Mouse (Mus musculus) thymus, adult 18-20 months (tissue): ENCODE measurements around the gene 4932438H23Rik.

ENCODE experiments used
- DNase-seq, 2 experiments: peaks; one replicate each; pipeline ENCODE4 v3.0.0; 2022; ENCODE audit warnings: mixed read lengths in 2 of 2

The 4932438H23Rik gene

DNA sequence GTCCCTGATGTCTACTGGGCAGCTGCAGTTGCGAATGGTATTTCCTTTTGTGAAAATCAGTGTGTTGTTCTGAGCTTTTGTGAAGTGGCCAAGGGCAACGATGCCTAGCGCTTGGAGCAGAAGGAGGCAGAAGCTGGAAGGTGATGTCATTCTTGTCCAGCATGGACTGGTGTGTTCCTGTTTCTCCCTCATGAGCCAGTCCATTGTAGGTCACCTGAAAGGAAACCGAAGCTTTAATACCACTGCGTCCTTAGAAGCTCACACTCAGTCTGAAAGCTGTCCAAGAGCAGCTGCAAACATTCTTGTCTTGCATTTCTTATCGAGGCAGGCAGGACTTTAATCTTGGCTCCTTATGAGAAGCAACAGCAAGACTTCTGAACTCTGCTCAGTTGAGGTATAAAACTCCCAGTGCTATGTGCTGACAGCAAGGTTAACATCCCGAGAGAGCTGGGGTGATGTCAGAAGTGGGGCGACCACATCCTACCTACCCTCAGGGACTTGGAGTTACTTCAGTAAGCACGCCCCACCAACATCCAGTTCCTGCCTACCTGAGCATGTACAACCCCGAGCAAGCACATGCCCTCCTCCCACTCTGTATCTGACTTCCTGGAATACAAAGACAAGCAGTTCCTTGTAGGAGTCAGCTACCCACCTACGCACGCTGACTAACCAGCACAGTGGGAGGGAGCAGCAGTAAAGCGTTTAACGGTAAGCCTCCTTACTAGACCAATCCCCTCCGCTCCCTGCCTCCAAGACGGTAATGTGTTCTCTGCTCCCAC is 38.7 kb downstream of the 4932438H23Rik start:
- DNase-seq, result peak; percentile 34 to 67

DNA sequence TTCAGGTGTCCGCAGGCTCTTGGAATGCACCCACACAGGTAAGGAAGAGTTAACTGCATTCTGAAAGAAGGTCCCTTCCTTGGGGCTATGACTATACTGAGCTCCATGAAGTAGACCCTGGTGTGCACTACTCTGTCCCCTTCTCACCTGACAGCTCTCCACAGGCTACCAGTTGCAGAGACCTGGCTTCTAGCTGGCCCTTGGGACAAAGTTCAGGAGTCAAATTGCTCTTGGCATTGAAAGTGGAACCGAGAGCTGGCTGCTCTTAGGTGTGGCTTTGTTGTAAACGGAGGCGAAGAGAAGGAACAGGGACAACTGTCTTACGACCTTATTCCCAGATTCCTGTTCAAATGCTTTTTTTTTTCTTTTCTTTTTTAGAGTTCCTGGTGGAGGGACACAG is 39.8 kb downstream of the 4932438H23Rik start:
- DNase-seq, result no peak

DNA sequence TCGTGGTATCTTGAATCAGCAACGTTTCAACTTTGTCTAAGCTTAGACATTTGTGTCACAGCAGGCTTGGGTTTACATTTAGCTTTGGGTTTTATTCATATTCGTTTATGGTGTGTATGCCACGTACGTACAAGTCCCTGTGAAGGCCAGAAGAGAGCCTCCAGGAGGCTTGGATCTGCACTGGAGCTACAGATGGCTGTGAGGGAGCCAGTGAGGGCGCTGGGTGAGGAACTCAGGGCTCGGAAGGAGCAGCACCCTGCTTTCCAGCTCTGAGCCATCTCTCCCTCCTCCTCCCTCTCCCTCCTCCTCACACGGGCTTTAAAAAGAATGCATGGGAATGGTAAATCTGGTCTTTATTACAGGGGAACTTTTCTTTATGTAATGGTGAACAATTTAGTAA is 41.3 kb downstream of the 4932438H23Rik start:
- no peak for DNase-seq

DNA sequence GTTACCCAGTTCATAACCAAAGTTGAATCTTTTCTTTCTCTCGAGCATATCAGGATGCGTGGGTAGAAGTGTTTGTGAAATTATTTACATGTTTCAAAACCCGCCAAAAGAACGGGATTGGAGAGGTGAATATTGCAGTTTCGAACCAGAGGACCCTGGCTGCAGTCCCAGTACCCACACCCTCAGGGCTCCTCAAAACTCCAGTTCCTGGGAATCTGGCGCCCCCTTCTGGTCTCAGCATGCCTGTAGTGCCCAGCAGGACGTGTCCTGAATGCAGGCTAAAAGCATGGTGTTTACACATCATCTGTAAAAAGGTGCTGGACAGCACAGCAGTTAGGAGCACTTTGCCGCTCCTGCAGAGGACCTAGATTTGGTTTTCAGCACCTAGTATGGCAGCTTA is 49.4 kb downstream of the 4932438H23Rik start:
- peak; percentile 11 to 20 for DNase-seq

DNA sequence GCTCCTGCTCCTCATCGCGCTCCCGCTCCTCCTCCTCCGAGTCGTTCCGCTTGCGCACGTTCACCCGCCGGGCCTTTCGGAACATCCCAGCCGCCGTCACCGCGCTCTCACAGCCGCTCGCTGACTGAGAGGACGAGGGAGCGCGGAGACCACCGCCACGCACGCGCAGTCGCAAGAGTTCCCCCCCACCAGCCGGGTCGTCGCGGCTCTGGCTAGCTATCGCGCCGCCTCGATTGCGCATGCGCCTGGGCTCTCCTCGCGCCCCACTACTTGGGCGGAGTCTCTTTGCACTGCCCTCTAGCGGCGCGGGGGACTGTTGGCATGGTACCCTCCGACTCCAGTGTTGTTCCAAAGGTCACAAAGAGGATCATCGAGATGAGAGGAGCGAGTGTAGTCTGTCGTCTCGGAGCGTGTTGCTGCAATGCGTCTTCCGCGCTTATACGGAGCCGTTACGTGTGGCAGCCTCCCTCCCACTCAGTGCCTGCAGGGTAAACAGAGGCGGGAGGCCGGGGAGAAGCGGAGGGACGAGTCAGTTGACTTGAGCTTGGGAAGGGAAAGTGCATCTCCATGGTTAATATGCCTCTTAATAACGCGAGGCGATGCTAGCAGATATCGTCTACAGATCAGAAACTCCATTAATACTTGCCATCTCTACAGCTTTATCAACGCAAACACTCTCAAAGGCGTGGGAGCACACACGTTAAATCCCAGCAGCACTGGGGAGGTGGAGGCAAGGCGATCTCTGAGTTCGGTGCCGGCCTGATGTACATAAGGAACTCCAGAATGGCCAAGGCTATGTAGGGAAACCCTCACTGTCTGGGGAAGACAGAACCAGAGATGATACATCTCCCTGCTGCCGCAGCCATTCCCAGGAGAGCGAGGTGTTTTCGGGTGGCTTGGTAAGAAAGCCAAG is 50.4 kb downstream of the 4932438H23Rik start, which contains the start of gene Paxbp1:
TSS of gene Paxbp1 (minus strand) at position 274 of the 913 bp plus-strand sequence.
- peak; percentile 98 for DNase-seq

DNA sequence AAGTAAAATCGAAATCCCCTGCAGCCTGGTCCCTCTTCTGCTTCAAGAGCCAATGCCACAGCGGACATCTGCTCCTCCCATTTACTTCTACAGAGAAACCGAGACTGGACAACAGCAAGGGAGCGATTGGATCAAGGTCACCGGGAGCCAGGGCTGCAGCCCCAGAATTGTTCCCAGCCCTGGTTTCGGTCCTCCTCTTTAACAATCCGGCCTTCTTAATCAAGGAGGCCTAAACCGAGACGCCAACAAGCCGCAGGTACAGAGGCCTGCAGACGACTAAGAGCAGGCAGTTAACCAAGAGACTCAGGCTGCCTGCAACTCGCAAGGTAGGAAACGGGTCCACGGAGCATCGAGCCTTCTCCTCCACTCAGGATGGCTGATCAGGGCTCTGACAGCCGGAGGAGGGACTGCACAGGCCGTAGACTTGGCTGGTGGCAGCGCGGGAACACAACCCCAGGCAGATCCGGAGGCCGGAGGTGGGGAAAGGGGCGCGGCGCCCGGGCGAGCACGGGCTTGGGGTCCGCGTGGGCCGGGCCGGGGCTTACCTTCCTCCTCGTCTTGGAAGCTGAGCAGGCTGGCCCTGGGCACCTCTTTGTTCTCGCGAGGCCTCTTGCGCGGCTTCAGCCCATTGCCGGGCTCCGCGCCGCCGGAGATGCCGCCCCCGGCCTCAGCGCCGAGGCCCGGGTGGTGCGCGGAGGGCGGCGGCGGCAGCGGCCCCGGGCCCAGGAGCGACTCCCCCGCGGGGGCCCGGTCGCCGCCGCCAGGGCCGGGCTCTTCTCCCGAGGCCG is 51.3 kb downstream of the 4932438H23Rik start:
- DNase-seq, result peak; percentile 54 to 60

DNA sequence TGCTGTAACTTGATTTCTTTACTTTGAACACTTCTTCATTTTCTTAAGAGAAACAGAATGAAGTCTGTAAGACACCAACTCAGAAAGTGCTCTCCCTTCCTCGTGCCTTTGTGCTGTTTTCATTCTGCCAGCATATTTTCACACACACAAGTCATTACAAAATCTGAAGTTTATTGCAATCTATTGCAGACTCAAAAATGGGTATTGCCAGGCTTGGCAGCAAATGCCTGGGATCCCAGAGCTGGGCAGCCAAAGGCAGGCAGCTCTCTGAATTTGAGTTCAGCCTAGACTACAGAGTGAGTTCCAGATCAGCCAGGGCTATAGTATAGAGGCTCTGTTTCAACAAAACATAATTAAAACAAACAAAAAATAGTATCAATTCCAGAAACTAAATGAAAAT is 52.3 kb downstream of the 4932438H23Rik start:
- no peak for DNase-seq

DNA sequence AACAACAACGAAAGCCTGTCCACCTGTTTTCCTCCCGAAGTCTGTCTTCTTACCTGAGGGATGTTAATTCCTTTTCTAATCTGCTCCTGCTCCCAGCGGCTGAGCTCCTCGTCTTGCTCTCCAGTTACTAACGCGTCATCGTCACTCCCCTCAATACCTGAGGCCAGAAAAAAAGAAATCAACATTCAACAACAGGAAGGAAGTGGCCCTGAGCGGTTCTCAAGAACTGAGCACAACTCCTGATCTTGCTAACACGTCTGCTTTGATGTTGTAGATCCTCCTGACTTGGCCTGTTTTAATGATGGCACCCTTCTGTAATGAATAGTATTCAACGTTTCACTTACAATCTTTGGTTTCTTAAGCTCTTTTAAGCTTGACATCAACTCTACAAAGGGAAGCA is 59.1 kb downstream of the 4932438H23Rik start:
- no peak for DNase-seq

DNA sequence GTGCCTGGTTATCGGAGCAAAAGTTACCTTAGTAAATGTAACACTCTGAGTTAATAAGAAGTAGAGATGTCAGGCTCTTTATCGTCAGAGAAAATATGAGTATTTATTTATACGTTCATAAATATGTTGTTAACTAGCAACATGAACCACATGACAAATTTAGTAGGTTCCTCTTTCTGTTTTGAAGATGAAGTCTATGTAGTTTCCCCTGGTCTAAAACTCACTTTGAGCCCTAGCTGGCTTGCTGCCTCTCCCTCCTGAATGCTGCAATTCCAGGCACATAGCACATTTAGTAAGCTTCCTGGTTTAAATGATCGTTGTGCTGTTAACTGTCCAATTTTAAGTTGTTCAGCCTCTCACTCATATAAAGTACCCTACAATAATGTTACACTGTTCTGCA is 64.2 kb downstream of the 4932438H23Rik start:
- no peak for DNase-seq

DNA sequence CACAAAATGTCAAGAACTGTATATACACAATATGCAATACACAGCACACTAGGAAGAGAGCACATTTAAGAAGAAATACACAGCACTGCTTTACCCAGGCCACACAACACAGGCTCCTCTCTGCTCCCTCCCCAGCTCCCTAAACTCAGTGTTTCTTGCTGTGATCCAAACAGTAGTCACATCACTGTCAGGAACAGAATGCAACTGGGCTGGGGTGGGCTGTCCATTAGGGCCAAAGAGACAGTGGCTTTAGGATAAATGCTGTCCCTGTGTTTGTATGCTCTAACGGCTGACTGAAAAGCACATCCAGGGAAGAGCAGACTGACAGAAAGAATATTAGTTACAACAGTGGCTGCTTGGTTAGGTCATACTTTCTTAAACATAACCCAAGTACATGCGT is 65.0 kb downstream of the 4932438H23Rik start:
- no peak for DNase-seq

DNA sequence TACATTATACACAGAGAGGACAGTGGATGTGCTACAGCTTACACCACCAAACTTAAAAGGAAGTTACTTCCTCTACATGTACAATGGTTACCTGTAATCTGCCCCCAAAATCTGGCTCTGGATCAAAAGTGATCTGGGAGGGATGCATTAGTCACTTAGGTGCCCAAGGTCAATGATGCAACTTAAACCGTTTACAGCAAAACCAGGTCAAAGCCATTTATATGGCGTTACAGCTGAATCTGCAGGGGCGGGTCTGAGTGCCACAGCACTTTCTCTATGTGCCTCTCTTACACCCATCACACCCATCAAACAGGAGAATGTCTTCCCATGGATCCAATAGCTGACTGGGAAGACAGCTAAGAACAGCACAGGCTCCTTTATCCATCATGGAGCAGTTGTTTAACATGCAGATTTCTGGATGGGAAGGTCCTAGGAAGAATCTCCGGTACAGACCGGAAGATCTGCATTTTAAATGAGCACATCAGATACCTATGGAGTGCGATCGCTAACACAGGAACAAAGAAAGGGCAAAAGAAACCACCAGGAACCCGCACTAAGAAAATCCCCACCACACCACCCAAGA is 65.7 kb downstream of the 4932438H23Rik start:
- DNase-seq, result no peak

DNA sequence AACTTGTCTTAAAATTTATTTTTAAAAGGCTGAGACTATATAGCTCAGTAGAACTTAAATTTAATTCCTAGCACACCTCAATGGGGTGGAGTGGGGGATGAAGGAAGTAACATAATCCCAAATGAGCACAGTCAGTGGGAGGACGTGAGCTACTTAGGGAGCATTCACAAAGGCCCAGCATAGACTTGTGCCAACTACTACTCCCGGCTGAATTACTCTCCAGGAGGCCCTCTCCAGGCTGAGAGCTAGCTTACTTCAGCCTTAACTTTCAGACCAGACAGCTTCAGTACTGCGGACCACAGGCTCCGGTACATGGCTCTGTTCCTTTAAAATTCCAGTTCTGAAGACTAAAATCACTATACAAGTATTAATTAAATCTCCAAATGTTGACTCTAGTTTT is 68.6 kb downstream of the 4932438H23Rik start:
- no peak for DNase-seq

DNA sequence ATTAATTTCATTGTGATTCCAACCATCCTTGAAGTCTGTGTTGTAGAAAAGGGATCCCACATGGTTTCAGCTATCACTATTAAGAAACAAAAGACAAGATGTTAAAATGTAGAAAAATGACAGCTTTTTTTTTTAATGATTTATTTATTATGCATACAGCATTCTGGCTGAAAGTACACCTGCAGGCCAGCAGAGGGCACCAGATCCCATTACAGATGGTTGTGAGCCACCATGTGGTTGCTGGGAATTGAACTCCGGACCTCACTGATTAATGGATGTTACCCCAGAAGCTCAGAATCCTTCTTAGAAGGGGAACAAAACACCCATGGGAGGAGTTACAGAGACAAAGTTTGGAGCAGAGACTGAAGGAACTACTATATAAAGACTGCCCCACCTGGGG is 71.5 kb downstream of the 4932438H23Rik start:
- DNase-seq, result no peak

DNA sequence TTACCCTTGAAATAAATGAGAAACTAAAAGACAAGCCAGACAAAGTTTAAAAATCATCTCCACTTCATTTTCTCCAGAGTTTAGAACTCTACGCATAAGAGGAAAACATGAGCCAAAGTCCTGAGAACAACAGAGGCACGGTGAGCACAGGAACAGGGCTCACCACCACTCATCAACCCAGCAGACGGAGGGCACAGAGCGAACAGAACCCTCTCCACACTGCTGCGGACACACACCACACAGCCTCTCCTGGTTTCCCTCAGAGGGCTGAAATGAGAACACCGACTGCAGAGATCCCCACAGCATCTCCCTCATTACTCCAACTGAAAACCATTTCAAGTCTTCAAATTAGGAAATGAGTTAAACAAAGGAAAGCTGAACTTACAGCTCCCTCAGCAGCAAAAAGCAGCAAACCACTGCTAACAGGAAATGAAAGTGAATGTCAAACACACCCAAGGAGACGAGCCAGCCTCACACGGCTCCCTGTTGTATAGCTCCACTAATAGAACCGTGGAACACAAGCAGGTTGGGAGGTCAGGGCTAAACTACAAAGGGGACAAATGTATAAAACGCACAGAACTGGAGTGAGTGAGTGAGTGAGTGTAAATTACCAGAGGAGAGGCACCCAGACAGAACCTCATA is 74.0 kb downstream of the 4932438H23Rik start:
- DNase-seq, result no peak

DNA sequence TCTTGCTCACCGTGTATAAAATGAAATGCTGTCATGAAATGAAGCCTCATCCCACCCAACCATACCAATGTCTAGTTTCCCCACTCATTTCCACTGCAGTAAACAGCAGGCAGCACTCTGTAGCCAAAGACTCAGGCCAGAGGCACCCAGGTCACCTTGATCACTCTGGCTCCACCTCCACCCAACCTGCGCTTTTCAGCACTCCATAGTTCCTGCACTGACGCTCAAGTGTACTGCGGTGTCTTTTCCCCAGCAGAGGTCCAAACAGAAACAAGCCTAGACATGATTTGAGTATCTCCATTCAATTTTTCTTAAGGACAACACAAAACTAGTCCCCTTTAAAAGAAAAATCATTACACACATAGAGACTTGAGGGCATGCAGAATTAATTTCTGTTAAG is 75.4 kb downstream of the 4932438H23Rik start:
- DNase-seq, result no peak

DNA sequence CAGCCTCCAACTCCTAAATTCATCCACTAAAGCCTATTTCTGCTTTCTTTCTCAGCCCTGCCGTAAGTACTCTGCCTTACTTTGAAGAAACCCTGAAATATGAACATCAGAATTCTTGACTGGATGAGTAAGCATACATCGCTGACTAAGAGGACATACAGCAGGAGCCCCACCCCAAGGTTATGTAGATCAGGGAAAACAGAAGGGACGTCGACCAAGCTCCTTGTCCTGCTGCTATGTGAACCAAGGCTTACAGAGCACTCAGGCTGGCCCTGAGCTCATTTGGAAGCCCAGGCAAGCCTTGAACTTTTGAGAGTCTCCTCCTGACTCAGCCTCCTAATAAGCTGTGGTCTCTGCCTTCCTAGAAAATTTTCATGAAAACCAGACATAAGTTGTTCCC is 79.2 kb downstream of the 4932438H23Rik start:
- no peak for DNase-seq

DNA sequence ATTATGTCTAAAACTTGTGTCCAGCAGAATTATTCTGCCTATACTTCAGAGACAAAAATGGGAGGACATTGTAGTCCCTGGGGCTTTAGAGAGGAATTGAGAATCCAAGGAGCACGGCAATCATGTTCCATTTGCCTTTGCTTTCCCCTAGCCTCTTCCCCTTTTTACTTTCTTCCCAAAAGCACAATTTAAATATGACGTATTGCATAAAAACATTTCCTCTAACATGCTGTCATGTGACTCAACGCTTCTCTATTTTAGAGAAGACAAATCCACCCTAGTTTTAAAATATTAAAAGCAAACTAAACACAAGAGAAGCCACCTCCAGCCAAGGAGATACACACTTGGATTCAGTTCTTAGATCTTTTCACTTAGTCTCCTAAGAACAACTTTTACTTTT is 83.1 kb downstream of the 4932438H23Rik start:
- no peak for DNase-seq

DNA sequence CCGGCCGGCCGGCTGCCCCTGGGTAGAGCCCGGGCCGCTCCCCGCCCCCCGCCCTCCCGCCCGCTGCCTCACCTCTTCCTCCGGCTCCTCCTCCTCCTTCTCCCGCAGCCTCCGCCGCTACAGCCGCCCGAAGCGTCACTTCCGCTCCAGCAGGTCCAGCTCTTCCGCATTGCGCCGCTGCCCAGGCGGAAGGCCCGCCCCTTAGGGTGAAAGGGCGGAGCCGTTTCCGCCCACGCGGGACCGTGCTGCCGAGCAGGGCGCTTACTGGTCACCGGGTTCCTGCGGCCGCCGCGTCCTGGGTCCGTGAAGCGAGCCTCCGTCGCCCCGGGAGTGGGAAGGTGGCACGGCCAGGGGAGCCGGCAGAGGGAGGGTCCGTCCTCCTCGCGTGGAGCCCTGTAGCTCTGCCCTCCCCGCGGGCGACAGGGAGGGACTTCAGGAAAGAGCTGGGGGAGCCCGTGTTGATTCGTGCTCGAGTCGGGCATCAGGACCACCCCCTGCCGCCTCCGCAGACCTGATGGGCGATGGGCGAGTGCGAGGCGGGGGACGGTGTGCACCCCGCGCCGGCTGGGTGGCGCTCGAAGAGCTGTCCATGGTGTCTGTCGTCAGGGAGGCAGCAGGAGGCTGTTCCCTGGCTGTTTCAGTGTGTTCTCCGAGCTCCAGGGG is 83.8 kb downstream of the 4932438H23Rik start, which contains the start of gene Synj1:
TSS of gene Synj1 (minus strand) at position 288 of the 663 bp plus-strand sequence.
- peak; percentile 86 to 88 for DNase-seq

DNA sequence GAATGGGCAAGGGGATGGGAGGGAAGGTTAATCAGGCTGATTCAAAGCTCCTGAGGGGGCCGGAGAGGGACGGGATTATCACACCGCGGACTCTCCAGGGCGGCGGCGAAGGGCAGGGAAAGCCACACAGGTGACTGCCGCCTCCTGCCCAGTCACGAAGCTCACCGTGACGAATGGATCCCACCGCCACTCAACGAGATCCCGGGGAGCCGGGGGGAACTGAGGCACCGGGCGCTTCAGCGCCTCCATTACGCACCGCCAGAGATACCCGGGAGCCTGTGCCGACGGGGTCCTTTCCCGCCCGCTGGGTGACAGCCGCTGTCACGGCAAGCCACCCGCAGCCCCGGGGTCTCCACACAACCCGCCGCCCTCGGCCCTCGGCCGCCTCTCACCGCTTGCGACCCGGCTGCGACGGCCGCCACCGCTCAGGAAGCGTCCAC is 84.3 kb downstream of the 4932438H23Rik start:
- DNase-seq, result no peak

DNA sequence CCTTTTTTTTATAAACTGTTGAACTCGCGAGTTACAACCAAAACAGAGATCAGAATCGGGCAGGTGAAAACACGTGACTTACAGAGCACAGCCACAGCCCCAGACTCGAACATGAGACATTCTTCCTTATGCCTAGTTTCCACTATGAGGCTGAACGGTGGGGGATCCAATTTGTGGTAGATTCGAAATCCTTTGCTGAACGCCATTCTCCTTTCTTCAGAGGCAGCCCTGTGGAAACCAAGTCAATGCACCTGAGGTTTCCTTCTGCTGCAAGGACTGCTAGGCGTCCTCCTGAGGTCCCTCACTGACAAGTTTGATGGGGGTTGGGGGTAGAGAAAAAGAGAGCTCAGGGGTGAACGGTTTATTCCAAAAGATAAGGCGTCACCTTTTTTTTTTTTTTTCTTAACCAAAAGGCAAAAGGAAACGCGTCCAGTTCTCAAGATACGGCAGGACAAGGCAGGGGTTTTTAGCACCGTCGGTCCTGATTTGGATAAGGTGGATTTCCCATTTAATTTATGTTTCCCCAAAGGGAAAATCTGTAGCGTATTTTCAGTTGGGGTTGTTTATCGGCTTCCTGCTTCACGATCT is 84.9 kb downstream of the 4932438H23Rik start:
- DNase-seq, result peak in 1 of 2 experiments; percentile 22
